Mouse (Mus musculus) heart, adult 2 months (tissue): ENCODE results near the gene Slc35e3.

Source experiments
- CTCF ChIP-seq: fragments of 200-600 bp; IDR thresholded peaks from 2 replicates; pipeline ENCODE4 v1.8.1; 2022; ENCODE audit warnings: antibody characterized with exemption, mild to moderate bottlenecking, moderate library complexity
- EP300 ChIP-seq: fragments of 200-500 bp; IDR thresholded peaks from 2 replicates; pipeline ENCODE4 v1.6.1; 2011; ENCODE audit warnings: low read depth, low read length, control low read depth; ENCODE audit not compliant: insufficient read depth
- POLR2A ChIP-seq: fragments of 200-500 bp; IDR thresholded peaks from 2 replicates; pipeline ENCODE4 v1.6.1; 2011; ENCODE audit warnings: mild to moderate bottlenecking, low read depth, low read length, control low read depth; ENCODE audit not compliant: insufficient read depth

GRCm38 (mm10) chr10:117699914-117700313, 46.3 kb downstream of the Slc35e3 start:
- no peak for TF ChIP-seq CTCF
- TF ChIP-seq EP300: no peak
- TF ChIP-seq POLR2A: no peak
